In genomic region chr14:100713999-100714471, GRCm38 (mm10) we compare ENCODE assay signal across 15 mouse cellular contexts.
DNase-seq lines count a peak whose midpoint lies in the region; ATAC-seq and TF ChIP-seq lines count a peak whose summit lies in the region.
"Had no signal": no experiment of that assay in that cellular context is flagged by ENCODE, and none has a peak within 500 bp of the region (broad histone marks: within the 10 kb centered on the region; RNA-seq: fewer than 3 reads in every experiment).

No protein-coding gene starts in this region.

- H3K36me3 ChIP-seq in hindbrain, embryonic 13.5 days: no peaks in the 10 kb centered on the region
- H3K36me3 ChIP-seq in midbrain, embryonic 14.5 days (ENCODE audit: control insufficient read depth, insufficient read depth, low read length): no peaks in the 10 kb centered on the region
- H3K36me3 ChIP-seq: heart, embryonic 10.5 days; limb, embryonic 15.5 days had no signal

- no peak overlapping the region for H3K9ac ChIP-seq in hindbrain, embryonic 13.5 days
- no peak overlapping the region for H3K9ac ChIP-seq in midbrain, embryonic 14.5 days (replicated peaks; ENCODE audit: low read length)
- H3K9ac ChIP-seq: limb, embryonic 15.5 days; lung, embryonic 14.5 days had no signal

- intact Hi-C loops in left cerebral cortex, adult 2 months (cut with DNase I): no loop called here

- H3K27ac ChIP-seq in hindbrain, embryonic 13.5 days: peak overlapping the region; percentile 90
- H3K27ac ChIP-seq in midbrain, embryonic 14.5 days (replicated peaks; ENCODE audit: low read depth, low read length): peak overlapping the region; percentile 86
- H3K27ac ChIP-seq in left cerebral cortex, adult 2 months: no peak overlapping the region
- H3K27ac ChIP-seq: heart, embryonic 10.5 days; limb, embryonic 15.5 days had no signal

- WGBS in hindbrain, embryonic 13.5 days: 37% methylated on average over 4 of the region's 4 CpGs
- 33% methylated on average over 4 of the region's 4 CpGs for WGBS in midbrain, embryonic 14.5 days

- no peak for TF ChIP-seq CTCF in left cerebral cortex, adult 2 months (IDR thresholded peaks at IDR 0.05)

- no peak overlapping the region for H3K4me3 ChIP-seq in hindbrain, embryonic 13.5 days
- H3K4me3 ChIP-seq in midbrain, embryonic 14.5 days (replicated peaks; ENCODE audit: low read depth, low read length): no peak overlapping the region
- no peak overlapping the region for H3K4me3 ChIP-seq in left cerebral cortex, adult 2 months
- H3K4me3 ChIP-seq: heart, embryonic 10.5 days; limb, embryonic 15.5 days had no signal

- DNase-seq in cerebellum, postnatal 14 days: peak; percentile 16 to 23
- no peak for DNase-seq in cerebellum, adult 11 months
- DNase-seq in midbrain, embryonic 14.5 days: no peak
- no peak for DNase-seq in thymus, postnatal 25 days
- DNase-seq in left cerebral cortex, adult 2 months (ENCODE audit: extremely low spot score in 1 of 2, low spot score in 2 of 2): no peak
- no peak for DNase-seq in spleen, postnatal 14 days (ENCODE audit: low spot score in 2 of 2)
- DNase-seq in heart, adult 8-10 months (ENCODE audit: low spot score): no peak
- DNase-seq: adrenal gland, postnatal 10 days; cerebellum, postnatal 25 days; gastrocnemius, postnatal 10 days; kidney, adult 8-10 months; lung, embryonic 14.5 days had no signal

- ATAC-seq in hindbrain, embryonic 13.5 days (ENCODE audit: low FRiP score): peak; percentile 60
- ATAC-seq in midbrain, embryonic 14.5 days (ENCODE audit: low FRiP score, low TSS enrichment): peak; percentile 58

- H3K4me2 ChIP-seq in hindbrain, embryonic 13.5 days: no peak overlapping the region
- H3K4me2 ChIP-seq in midbrain, embryonic 14.5 days (ENCODE audit: low read length): no peak overlapping the region; the same call in 1 of the 2 replicates
- H3K4me2 ChIP-seq: limb, embryonic 15.5 days; lung, embryonic 14.5 days had no signal

- no peaks in the 10 kb centered on the region for H3K27me3 ChIP-seq in hindbrain, embryonic 13.5 days
- no peaks in the 10 kb centered on the region for H3K27me3 ChIP-seq in midbrain, embryonic 14.5 days (ENCODE audit: control insufficient read depth, insufficient read depth, low read length)
- H3K27me3 ChIP-seq: limb, embryonic 15.5 days had no signal

- peaks cover 21% of the 10 kb centered on the region for H3K4me1 ChIP-seq in hindbrain, embryonic 13.5 days (replicated peaks)
- peaks cover 21% of the 10 kb centered on the region for H3K4me1 ChIP-seq in midbrain, embryonic 14.5 days (ENCODE audit: control insufficient read depth, insufficient read depth, low read length)
- H3K4me1 ChIP-seq: heart, embryonic 10.5 days; limb, embryonic 15.5 days had no signal

- 0 out of 2 replicates have a peak, but pooled peaks cover 3% of the 10 kb centered on the region for H3K9me3 ChIP-seq in hindbrain, embryonic 13.5 days
- H3K9me3 ChIP-seq in midbrain, embryonic 14.5 days (ENCODE audit: control insufficient read depth, low read length): no peaks in the 10 kb centered on the region
- H3K9me3 ChIP-seq: heart, embryonic 10.5 days; limb, embryonic 15.5 days had no signal

Comparison
In these comparisons a context has a peak if more than half of its experiments do, and no peak if none do; other contexts are left out.
1. DNase-seq: peak in cerebellum, postnatal 14 days (2 of 2); none in cerebellum, adult 11 months (single experiment), midbrain, embryonic 14.5 days (single experiment), thymus, postnatal 25 days (single experiment), left cerebral cortex, adult 2 months (0 of 2), spleen, postnatal 14 days (0 of 2) and heart, adult 8-10 months (single experiment).